Mouse (Mus musculus) embryonic facial prominence, embryonic 10.5 days (tissue): ENCODE results near the gene Ankrd10. TPM values are rescaled to one million over a fixed set of nuclear protein-coding genes. Genes with fewer than 3 reads are reported as not detected.
"Not testable (repeated sequence)": the region's sequence is repeated elsewhere in the genome, so short reads cannot be mapped to it uniquely, and the experiment has no call there.

Experiments used
- DNase-seq: peaks from one replicate; pipeline ENCODE4 v3.0.0-alpha.2; 2017; ENCODE audit warnings: low spot score
- H3K27ac ChIP-seq: fragments of 300-500 bp; sonication (generic); replicated peaks from 2 replicates; pipeline ENCODE4 v1.5.1; 2016; ENCODE audit warnings: mild to moderate bottlenecking
- H3K27me3 ChIP-seq: fragments of 300-500 bp; sonication (generic); replicated peaks from 2 replicates; pipeline ENCODE4 v1.6.1; 2016; ENCODE audit warnings: low read depth, mild to moderate bottlenecking; ENCODE audit not compliant: poor library complexity, severe bottlenecking
- H3K36me3 ChIP-seq: fragments of 300-500 bp; sonication (generic); replicated peaks from 2 replicates; pipeline ENCODE4 v1.6.1; 2016; ENCODE audit warnings: mild to moderate bottlenecking, moderate library complexity
- H3K4me1 ChIP-seq: fragments of 300-500 bp; sonication (generic); 2 replicates; pipeline ENCODE4 v1.6.1; 2016
- H3K4me3 ChIP-seq: fragments of 300-500 bp; sonication (generic); 2 replicates; pipeline ENCODE4 v1.5.1; 2016; ENCODE audit warnings: mild to moderate bottlenecking, moderate library complexity
- H3K9me3 ChIP-seq: fragments of 300-500 bp; sonication (generic); 2 replicates; pipeline ENCODE4 v1.6.1; 2016; ENCODE audit warnings: mild to moderate bottlenecking
- WGBS: fragments of 180-500 bp; shearing (Covaris S2); methylation state at CpG from one replicate; pipeline ENCODE4 v1.1.7; 2016; 5-methylcytosine and 5-hydroxymethylcytosine counted together
- polyA plus RNA-seq: library from polyadenylated mRNA; unstranded; fragments of >200 nt; fragmentation: Nextera tagmentation; extraction: Ambion mirVana; gene quantifications from 2 replicates; pipeline ENCODE4 v1.2.1, GENCODE M21; 2016

The Ankrd10 gene
- 121 and 133 TPM in 2 replicates for polyA plus RNA-seq

DNA sequence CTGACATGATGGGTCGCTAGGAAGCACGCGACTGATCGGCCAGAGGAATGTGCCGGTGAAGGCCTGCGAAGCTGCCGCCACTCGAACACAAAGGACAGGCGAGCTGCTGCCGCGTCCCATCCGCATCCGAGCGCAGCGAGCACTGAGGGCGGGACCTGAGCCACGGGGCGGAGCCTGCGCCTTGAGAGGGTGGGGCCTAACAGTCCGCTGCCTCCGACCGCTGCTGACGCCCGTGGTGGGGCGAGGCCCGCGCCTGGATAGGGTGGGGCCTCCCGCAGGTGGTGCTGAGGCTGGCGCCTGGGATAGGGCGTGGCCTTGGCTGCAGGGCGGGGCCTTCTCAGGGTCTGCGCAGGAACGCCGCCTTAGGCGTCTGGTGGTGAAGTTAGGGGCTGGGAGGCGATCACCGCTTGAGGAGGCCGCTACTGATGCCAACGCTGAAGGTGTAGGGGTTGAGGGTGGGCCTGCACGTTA, at the start of gene Ankrd10:
TSS of gene Ankrd10 (minus strand) at position 147 of the 471 bp plus-strand sequence.
- Histone ChIP-seq H3K4me1 (peaks cover 38% of the 10 kb centered on the region), H3K9me3 (no peaks in the 10 kb centered on the region), H3K4me3 (peak within 1 kb of the TSS; percentile 98), H3K27me3 (no peaks in the 10 kb centered on the region), H3K36me3 (peaks cover 35% of the 10 kb centered on the region), H3K27ac (peak within 1 kb of the TSS; percentile 99)
- peak; percentile 99 for DNase-seq
- WGBS: under 1% methylated on average over 40 of the region's 40 CpGs

DNA sequence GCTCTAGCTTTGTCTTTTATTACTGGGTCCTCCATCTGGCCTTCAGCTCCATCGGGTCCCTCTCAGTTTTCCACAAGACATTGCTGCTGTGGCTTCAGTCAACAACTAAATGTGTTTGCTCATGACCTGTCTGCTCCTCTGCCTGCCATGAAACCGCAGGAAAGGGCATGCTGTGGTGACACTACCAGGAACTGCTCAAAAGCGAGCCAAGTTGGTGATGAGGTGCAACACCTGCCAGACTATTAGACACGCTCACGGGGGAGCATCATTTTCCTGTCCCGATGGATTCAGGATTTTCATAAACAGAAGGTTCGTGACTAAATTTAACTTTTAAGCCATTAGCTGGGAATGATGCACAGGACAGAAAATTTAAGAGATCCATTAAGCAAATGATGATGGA, 49.0 kb upstream of the Ankrd10 start:
- 90% methylated on average over 7 of the region's 7 CpGs for WGBS

DNA sequence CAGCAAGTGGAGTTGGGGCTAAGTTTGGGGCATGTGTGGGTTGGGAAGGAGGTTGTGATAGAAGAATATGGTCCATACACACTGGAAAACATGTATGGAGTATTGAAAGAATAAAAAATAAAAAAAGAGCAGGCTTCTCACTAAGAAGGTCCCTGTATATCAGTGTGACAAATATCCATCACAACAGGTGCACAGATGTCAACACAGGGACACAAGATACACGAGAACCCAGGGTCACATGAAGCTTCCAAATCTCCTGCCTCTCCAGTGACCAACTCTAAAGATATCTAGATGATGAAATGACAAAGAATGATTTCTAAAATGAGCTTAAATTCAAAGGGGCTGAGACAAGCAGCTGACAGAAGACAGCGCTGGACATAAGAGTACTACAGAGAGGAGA, 32.8 kb upstream of the Ankrd10 start:
- Histone ChIP-seq H3K27me3 (no peaks in the 10 kb centered on the region), H3K4me3 (no peak overlapping the region), H3K4me1 (no peaks in the 10 kb centered on the region), H3K27ac (no peak overlapping the region), H3K36me3 (no peaks in the 10 kb centered on the region), H3K9me3 (no peaks in the 10 kb centered on the region)
- 72% methylated on average over 2 of the region's 2 CpGs for WGBS
- DNase-seq: no peak

More for the DNA sequence above, 49.0 kb upstream of the Ankrd10 start:
- no peaks in the 10 kb centered on the region for H3K36me3 ChIP-seq
- no peak for DNase-seq
- H3K4me1 ChIP-seq: no peaks in the 10 kb centered on the region
- no peaks in the 10 kb centered on the region for H3K27me3 ChIP-seq
- H3K9me3 ChIP-seq: no peaks in the 10 kb centered on the region
- H3K27ac ChIP-seq: no peak overlapping the region
- no peak overlapping the region for H3K4me3 ChIP-seq

DNA sequence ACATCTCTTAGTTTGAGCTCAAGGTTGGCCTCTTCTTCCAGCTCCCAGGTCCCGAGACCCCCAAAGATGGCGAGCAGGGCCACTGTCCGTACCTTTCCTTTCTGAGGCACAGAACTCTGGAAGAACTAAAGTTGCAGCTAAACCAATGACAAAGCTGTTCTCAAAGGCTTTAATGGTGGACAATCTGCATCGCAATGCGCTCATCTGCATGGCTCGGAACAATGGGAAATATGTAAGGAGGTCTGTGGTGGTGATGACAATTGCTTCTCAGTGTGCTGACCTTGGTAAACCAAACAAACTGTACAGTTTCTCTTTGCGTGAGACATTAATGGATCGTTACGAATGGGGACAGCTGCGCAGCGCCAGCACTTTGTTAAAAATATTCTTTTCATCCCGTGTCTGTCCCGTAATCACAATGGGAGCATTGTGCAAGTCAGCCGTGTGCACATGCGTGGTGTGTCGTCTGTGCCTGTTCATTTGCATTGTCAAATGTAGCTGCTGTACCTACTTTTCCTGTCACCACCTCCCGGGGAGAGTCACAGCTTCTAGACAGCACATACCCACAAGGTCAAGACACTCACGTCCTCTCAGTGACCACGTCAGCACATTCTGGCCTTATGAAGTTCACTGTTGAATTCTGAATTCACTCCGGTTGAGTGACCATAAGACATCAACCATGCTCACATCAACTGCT, 30.6 kb upstream of the Ankrd10 start:
- not testable (repeated sequence) for H3K27me3 ChIP-seq, H3K4me1 ChIP-seq, DNase-seq, H3K36me3 ChIP-seq, H3K9me3 ChIP-seq, H3K4me3 ChIP-seq, H3K27ac ChIP-seq
- WGBS: 91% methylated on average over 20 of the region's 20 CpGs

DNA sequence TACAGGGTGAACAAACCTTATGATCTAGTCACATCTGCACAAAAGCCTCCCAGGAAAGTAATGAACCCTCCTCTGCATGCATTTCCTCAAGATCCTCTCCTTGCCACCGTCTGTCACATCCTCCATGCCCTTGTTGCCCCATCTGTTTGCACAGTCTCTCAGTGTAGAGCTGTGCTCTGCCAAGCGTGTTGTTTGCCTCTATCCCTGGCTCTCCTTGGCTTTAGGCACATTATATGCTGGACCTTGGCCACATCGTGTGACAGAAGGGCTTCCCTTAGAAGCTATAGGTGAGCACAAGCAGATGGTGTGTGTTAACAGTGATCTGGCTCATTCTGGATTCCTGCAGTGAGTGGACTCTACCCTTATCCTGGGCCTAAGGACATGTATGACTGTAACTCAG, 26.4 kb upstream of the Ankrd10 start:
- no peaks in the 10 kb centered on the region for H3K9me3 ChIP-seq
- 79% methylated on average over 3 of the region's 3 CpGs for WGBS
- H3K4me1 ChIP-seq: no peaks in the 10 kb centered on the region
- H3K4me3 ChIP-seq: no peak overlapping the region
- H3K36me3 ChIP-seq: no peaks in the 10 kb centered on the region
- no peak for DNase-seq
- no peaks in the 10 kb centered on the region for H3K27me3 ChIP-seq
- no peak overlapping the region for H3K27ac ChIP-seq

DNA sequence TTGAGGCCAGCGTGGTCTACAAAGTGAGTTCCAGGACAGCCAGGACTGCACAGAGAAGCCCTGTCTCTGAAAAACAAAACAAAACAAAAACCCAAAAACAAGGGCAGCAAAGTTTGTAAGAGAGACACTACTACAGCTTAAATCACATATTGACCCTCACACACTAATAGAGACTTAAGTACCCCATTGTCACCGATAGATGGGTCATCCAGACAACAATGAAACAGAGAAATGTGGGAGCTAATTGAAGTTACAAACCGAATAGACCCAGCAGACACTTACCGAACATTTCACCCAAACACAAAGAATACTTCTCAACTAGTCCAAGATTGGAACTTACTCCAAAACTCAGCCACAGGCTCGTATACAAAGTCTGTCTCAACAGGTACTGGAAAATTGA, 14.5 kb upstream of the Ankrd10 start:
- no peaks in the 10 kb centered on the region for H3K27me3 ChIP-seq
- no peaks in the 10 kb centered on the region for H3K36me3 ChIP-seq
- H3K4me3 ChIP-seq: no peak overlapping the region
- no peak overlapping the region for H3K27ac ChIP-seq
- no peaks in the 10 kb centered on the region for H3K9me3 ChIP-seq
- peaks cover 12% of the 10 kb centered on the region for H3K4me1 ChIP-seq
- no peak for DNase-seq
- 92% methylated on average over 5 of the region's 5 CpGs for WGBS

DNA sequence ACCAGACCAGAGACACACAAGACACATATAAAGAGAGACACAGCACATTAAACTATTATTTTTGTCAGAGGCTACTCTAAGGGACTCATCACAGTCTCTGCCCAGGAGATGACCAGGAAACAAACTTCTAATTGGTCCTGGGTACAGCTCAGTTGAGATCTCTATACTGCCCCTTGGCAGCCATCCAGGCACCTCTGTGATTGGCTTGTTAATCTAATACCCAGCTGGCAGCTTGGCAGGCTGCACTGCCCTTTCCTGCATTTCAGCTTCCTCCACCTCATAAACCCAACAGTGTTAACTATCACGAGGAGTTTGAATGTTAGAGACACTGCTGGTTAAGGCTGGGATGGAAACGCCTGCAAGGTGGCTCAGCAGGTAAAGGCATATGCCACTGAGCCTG, 7.6 kb upstream of the Ankrd10 start:
- no peak for DNase-seq
- no peak overlapping the region for H3K4me3 ChIP-seq
- H3K27me3 ChIP-seq: no peaks in the 10 kb centered on the region
- H3K4me1 ChIP-seq: peaks cover 16% of the 10 kb centered on the region
- H3K27ac ChIP-seq: no peak overlapping the region
- H3K36me3 ChIP-seq: peaks cover 19% of the 10 kb centered on the region
- WGBS: 94% methylated on average over 2 of the region's 2 CpGs
- no peaks in the 10 kb centered on the region for H3K9me3 ChIP-seq

DNA sequence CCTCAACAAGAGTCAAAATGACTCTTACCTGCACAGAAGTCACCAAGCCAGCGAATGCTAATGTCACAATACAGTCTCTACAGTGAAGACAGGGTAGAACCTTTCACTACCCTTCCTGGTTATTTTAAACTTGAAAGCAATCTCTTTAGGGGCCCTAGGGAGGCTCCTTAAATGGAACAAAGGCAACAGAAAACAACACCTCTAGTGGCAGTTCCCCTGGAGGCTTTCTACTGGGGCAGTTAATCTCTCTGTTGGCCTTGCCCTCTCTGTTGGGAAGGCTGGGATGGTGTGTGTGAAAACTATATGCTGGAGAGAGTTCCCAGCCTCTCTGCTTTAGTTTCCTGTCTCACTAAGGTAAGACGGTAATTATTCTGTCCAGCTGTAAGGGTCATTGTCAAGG, 5.0 kb upstream of the Ankrd10 start:
- no peak overlapping the region for H3K4me3 ChIP-seq
- DNase-seq: no peak
- H3K36me3 ChIP-seq: peaks cover 19% of the 10 kb centered on the region
- no peak overlapping the region for H3K27ac ChIP-seq
- no peaks in the 10 kb centered on the region for H3K9me3 ChIP-seq
- 41% methylated on average over 2 of the region's 2 CpGs for WGBS
- peaks cover 22% of the 10 kb centered on the region for H3K4me1 ChIP-seq
- H3K27me3 ChIP-seq: no peaks in the 10 kb centered on the region

DNA sequence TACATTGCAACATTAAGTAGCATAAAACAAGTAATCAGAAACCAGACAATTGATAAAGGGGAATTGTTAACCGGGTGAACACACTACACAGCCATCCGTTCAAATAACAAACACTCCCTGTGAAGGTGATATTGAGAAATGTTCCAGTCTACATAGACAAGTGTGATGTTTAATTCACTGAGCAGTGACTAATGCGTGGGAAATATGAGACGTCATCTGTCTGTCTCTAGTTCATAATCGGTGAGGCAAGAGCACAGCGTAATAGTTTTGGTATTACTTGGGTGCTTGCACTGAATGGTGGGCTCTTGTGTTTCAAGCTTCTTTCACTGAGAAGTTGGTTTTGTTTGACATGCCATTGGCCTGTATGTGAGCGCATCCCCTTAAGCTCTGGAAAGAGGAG, 2.0 kb upstream of the Ankrd10 start:
- Histone ChIP-seq H3K36me3 (peaks cover 26% of the 10 kb centered on the region), H3K27ac (no peak overlapping the region), H3K27me3 (no peaks in the 10 kb centered on the region), H3K9me3 (no peaks in the 10 kb centered on the region), H3K4me3 (no peak overlapping the region), H3K4me1 (peaks cover 36% of the 10 kb centered on the region)
- 95% methylated on average over 7 of the region's 7 CpGs for WGBS
- DNase-seq: no peak

DNA sequence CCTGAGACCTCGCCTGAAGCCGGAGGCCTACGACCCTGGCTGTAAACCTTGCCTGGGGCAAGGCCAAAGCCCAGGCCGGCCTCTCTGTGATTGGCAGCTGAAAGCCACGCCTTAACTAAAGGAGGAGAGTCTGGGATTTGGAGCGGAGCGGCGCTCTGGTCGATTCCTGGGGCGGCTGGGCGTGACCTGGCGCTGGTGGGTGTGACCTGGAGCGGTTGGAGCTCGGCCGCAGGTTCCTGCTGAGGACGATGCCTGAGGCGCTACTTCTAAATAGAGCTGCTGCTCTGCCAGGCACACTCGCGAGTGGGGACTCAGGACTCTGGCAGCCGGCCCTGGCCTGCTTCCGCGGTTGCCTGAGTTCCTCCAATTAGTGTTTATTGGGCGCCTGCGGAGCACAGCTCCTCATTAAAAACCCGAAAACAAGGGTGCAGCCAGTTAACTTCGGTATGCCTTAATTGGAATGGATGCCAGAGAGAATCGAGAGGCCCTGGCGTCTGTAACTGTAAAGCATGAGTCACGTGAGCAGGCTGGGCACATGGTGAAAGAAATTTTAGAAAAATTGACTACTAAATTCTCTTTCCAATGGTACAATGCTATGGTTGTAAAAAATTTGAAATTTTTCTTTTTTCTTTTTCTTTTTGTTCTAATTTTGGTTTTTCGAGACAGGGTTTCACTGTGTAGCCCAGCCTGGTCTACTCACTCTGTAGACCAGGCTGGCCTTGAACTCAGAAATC, 934 bp upstream of the Ankrd10 start:
- DNase-seq: peak; percentile 88
- Histone ChIP-seq H3K4me3 (peak overlapping the region; percentile 98), H3K27me3 (no peaks in the 10 kb centered on the region), H3K27ac (peak overlapping the region; percentile 99), H3K4me1 (peaks cover 39% of the 10 kb centered on the region), H3K36me3 (peaks cover 33% of the 10 kb centered on the region), H3K9me3 (no peaks in the 10 kb centered on the region)
- WGBS: 3% methylated on average over 30 of the region's 30 CpGs

DNA sequence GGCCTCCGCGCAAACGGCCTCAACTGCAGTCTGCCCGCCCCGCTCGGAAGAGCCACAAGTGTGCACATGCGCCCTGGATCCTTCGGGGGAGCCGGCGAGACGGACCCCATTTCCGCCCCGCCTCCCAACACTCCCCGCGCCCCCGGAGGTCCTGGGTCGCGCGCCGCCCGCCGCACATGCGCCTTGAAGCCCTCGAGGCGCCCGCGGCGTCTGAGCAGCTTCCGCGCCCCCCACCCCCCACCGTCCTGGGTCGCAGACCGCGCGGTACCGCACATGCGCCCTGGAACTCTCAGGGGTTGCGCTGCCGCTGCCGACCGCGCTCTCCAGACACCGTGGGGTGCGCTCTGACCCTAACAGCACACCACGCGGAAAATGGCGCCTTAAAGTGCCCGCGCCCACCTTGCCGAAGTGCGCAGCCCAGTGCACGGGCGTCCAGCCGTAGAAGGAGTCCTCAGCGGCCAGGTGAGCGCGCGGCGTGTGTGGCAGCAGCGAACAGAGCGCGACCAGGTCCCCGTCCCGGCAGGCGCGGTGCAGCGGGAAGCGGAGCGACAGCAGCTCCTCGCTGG, 462 bp downstream of the Ankrd10 start:
- under 1% methylated on average over 70 of the region's 70 CpGs for WGBS
- Histone ChIP-seq H3K9me3 (no peaks in the 10 kb centered on the region), H3K27ac (peak overlapping the region; percentile 99), H3K4me1 (peaks cover 40% of the 10 kb centered on the region), H3K27me3 (no peaks in the 10 kb centered on the region), H3K36me3 (peaks cover 41% of the 10 kb centered on the region), H3K4me3 (peak overlapping the region; percentile 98)
- DNase-seq: peak; percentile 95

DNA sequence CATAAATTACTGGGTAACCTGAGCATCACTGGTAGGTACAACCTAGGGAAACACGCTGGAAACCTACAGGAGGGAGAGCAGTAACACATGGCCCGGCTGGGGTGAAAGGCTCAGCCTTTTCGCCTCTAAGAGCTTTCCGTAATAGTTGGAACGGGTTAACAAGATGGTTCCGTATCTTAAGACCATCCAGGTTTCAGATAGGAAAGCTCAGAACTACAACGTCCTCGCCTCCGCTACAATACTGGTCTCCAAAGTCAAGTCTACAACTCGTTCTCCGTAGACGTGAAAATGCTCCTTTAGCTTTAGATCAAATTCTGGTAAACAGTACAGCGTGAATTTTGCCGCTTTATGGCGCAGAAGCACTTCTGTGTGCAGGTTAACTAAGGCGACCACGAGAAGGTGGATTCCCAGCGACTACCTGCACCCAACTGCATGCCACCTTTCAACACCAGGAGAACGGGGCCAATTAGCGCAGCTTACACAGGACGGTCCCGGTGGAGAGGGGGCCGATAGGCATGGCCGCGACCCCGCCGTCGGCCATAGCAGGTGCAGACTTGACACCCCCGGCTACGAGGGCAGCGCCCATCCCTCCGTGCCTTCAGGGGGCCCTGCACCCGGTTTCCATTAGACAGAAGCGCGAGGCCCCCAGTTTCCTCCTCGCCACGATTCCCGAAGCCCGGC, 1.1 kb downstream of the Ankrd10 start:
- DNase-seq: peak; percentile 18
- H3K27ac ChIP-seq: peak overlapping the region; percentile 99
- H3K4me1 ChIP-seq: peaks cover 40% of the 10 kb centered on the region
- peak overlapping the region; percentile 98 for H3K4me3 ChIP-seq
- under 1% methylated on average over 39 of the region's 39 CpGs for WGBS
- H3K27me3 ChIP-seq: no peaks in the 10 kb centered on the region
- H3K36me3 ChIP-seq: peaks cover 47% of the 10 kb centered on the region
- no peaks in the 10 kb centered on the region for H3K9me3 ChIP-seq
